Mouse (Mus musculus) bone marrow macrophage, adult 2 months (primary cell): ENCODE results near the gene Spdef.

Experiments
- CTCF ChIP-seq: IDR thresholded peaks from 2 replicates; pipeline ENCODE4 v1.5.1; 2012; ENCODE audit warnings: low read depth, mild to moderate bottlenecking, low read length, moderate library complexity
- POLR2A ChIP-seq: IDR thresholded peaks from 2 replicates; pipeline ENCODE4 v1.6.1; 2012; ENCODE audit warnings: mild to moderate bottlenecking, low read depth, low read length, borderline replicate concordance

- TF ChIP-seq CTCF (no peak), POLR2A (no peak)
These were observed 49.1 kb upstream of the Spdef start for GRCm38 (mm10) chr17:27777823-27778222.
